Mouse (Mus musculus) left cerebral cortex, postnatal 14 days (tissue): Measurements from ENCODE around the gene Prpf8. TPM values are rescaled to one million over a fixed set of nuclear protein-coding genes. Genes with fewer than 3 reads are reported as not detected.
"Not testable (repeated sequence)": the region's sequence is repeated elsewhere in the genome, so short reads cannot be mapped to it uniquely, and the experiment has no call there.

ENCODE experiments used
- DNase-seq, 2 experiments: peaks; one replicate each; pipeline ENCODE4 v3.0.0; 2021 to 2022; ENCODE audit warnings: low spot score in 2 of 2, mixed read lengths in 1 of 2
- intact Hi-C: fragments of 180-260 bp; cut with DNase I; formaldehyde crosslinking; loops from one replicate; pipeline ENCODE4 v1.15.1; 2025
- microRNA-seq, 2 experiments: library from miRNA; unstranded; fragments of <30 nt; microRNA quantifications; one replicate each; pipeline ENCODE4 v1.2.0; 2022
- total RNA-seq, 2 experiments: library from RNA; stranded (reverse); gene quantifications; 2 replicates each; pipeline ENCODE4 v1.2.3; 2021

Gene Prpf8
- total RNA-seq, 2 experiments from 2014 or later: 115 to 116 TPM

DNA sequence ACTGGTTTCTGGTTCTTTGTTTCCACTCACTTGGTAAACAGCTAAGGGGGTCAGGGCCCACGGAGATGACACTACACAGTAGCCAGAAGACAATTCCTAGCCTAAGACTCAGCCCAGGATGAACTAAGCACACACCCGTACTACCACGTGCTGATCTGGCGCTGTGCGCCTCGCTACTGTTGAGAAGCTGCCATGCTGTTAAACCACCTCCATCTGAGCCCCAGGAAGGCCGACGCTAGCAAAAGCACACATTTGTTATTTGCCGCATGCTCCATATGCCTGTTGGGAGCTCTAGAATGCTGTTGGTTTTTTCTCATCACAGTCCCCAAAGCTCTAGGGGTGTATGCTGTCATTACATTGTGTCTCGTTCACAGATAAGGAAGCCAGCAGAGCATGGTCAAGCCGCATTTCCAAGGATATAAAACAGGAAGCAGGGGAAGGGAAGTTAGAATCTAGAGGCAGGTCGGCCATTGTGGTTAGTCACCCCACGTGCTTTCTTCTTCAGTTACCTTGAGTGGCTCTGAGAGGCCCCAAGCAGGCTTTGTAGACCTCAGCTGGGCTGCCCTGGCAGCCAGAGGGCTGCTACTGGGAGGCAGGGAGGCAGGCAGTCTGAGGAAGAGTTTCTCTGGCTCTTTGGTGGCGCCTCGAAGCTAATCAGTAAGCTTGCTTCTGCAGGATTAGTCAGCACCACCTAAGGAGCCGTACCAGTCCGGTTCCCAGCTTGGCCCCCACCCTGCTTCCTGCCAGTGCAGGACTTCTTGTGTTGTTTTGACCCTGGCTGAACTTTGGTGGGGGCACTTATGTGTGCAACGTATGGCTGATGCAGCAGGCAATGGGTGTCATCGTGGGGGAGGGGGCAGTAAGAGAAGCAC, 54.3 kb downstream of the Prpf8 start:
- intact Hi-C loops: no loop called here
- DNase-seq: peak; percentile 38 to 47

- no peak for DNase-seq
- intact Hi-C loops: no loop called here
These were observed 58.1 kb downstream of the Prpf8 start for GRCm38 (mm10) chr11:75544713-75545112.

DNA sequence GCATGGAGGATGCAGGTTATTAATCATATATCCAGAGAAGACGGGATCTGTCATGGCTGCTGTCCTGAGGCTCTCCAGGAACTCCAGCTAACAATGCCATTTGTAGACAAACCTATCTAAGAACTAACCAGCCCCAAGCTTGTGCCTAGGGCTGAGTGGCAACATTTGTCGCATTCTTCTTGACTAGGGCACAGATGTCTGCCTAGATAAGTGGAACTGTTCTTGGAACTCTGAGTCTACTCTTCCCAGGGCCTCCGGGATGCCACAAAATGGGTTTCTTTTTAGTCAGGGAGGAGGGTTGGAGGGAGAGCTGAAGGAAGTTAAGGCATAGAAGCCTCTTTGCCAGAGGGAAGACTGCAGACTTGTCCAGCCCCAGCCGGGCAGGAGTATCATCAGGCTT, 59.4 kb downstream of the Prpf8 start:
- intact Hi-C loops: no loop called here
- DNase-seq: no peak

- intact Hi-C loops: no loop called here
- DNase-seq: no peak
These were observed 63.1 kb downstream of the Prpf8 start for GRCm38 (mm10) chr11:75549658-75550111.

GRCm38 (mm10) chr11:75550200-75550946, 63.8 kb downstream of the Prpf8 start:
- intact Hi-C loops: no loop called here
- DNase-seq: no peak

DNA sequence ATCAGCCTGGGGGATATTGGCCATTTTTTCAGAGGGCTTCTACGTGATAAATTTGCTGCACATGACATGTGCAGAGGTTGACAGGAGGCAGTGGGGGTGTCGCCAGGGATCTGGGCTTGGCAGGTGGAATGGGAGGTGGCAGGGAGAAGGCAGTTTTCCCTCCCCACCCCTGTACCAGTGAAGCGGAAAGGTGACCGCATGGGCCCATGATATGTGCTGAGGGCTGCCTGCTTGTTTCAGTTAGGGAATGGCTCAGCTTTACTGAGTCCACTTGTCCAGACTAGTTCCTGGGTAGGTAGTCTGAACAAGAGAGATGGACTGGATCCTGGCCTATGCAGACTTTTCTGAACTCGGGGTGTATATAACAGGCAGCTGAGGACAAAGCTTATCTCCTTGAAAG, 64.7 kb downstream of the Prpf8 start:
- intact Hi-C loops: no loop called here
- no peak for DNase-seq

- intact Hi-C loops: no loop called here
- DNase-seq: no peak
These were observed 65.4 kb downstream of the Prpf8 start for GRCm38 (mm10) chr11:75551961-75552441.

GRCm38 (mm10) chr11:75552906-75553482, 66.4 kb downstream of the Prpf8 start:
- DNase-seq: no peak
- intact Hi-C loops: no loop called here

GRCm38 (mm10) chr11:75556006-75556405, 69.4 kb downstream of the Prpf8 start:
- intact Hi-C loops, DNase-seq: not testable (repeated sequence)

- no peak for DNase-seq
- intact Hi-C loops: no loop called here
These were observed 70.5 kb downstream of the Prpf8 start for GRCm38 (mm10) chr11:75557142-75557541.

DNA sequence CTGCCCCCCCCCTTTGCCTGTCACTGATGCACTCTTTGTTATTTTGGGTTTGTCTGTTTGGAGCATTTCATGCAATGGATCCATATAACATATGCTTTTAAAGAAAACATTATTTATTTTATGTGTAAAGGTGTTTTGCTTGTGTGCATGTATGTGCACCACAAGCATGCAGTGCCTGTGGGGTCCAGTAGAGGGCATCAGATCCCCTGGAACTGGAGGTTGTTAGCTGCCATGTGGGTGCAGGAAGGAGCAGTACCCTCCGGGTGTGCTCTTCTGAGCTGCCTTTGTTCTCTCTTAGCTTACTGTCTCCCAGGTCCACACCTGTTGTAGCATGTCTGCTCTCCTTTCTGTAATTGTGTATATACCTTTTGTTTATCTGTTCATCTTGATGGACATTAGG, 71.5 kb downstream of the Prpf8 start:
- no peak for DNase-seq
- intact Hi-C loops: no loop called here

Small RNAs within 50 kb of the gene (microRNA-seq; reads per million reads assigned to microRNA genes)
- gene Mir22: 3,323 to 9,641 reads per million in 2 experiments
- gene Mir3971: 0 reads per million in 2 experiments

Other genes with a start within 250 kb of the Prpf8 start
- 10 to 100 TPM; 43.8 to 47.9 TPM for gene Rpa1, start 138.5 kb upstream of the Prpf8 start, total RNA-seq
- gene Smyd4, start 138.4 kb upstream of the Prpf8 start, total RNA-seq: 10 to 100 TPM; 10.6 to 11.6 TPM
- 10 to 100 TPM; 16.4 to 17.5 TPM for gene Serpinf1, start 64.1 kb upstream of the Prpf8 start, total RNA-seq
- gene Serpinf2, start 47.2 kb upstream of the Prpf8 start, total RNA-seq: not detected
- gene Wdr81, start 32.1 kb upstream of the Prpf8 start, total RNA-seq: 10 to 100 TPM; 20.0 to 20.7 TPM
- under 1 TPM; 0.33 to 0.95 TPM for gene Tlcd2, start 25.1 kb upstream of the Prpf8 start, total RNA-seq
- 1 to 10 TPM; 2.0 to 2.5 TPM for gene Rilp, start 23.3 kb downstream of the Prpf8 start, total RNA-seq
- 1 to 10 TPM; 3.0 to 3.3 TPM for gene Scarf1, start 26.7 kb downstream of the Prpf8 start, total RNA-seq
- 10 to 100 TPM; 53.0 to 61.5 TPM for gene Slc43a2, start 44.9 kb downstream of the Prpf8 start, total RNA-seq
- gene Pitpna, start 101.3 kb downstream of the Prpf8 start, total RNA-seq: 100 to 1,000 TPM; 336 to 338 TPM
- 10 to 100 TPM; 43.2 to 44.4 TPM for gene Inpp5k, start 144.2 kb downstream of the Prpf8 start, total RNA-seq
- 10 to 100 TPM; 20.5 to 21.7 TPM for gene Myo1c, start 163.7 kb downstream of the Prpf8 start, total RNA-seq
- 100 to 1,000 TPM; 119 to 132 TPM for gene Crk, start 192.4 kb downstream of the Prpf8 start, total RNA-seq
- gene Ywhae, start 246.1 kb downstream of the Prpf8 start, total RNA-seq: 1,000 to 10,000 TPM; 1,280 to 1,321 TPM